Mouse (Mus musculus) forebrain, embryonic 12.5 days (tissue): Measurements from ENCODE around the gene 1110008P14Rik. TPM values are rescaled to one million over a fixed set of nuclear protein-coding genes. Genes with fewer than 3 reads are reported as not detected.

ENCODE experiments used
- ATAC-seq: fragments of 200-750 bp; cut with Nextera tagmentation; 2 replicates; pipeline ENCODE4 v1.8.0; 2017; ENCODE audit warnings: moderate TSS enrichment; ENCODE audit not compliant: low FRiP score
- H3K27ac ChIP-seq: fragments of 300-500 bp; sonication (generic); 2 replicates; pipeline ENCODE4 v1.5.1; 2016; ENCODE audit warnings: mild to moderate bottlenecking
- H3K27me3 ChIP-seq: fragments of 300-500 bp; sonication (generic); 2 replicates; pipeline ENCODE4 v1.6.1; 2016; ENCODE audit warnings: mild to moderate bottlenecking
- H3K36me3 ChIP-seq: fragments of 300-500 bp; sonication (generic); replicated peaks from 2 replicates; pipeline ENCODE4 v1.6.1; 2016; ENCODE audit warnings: mild to moderate bottlenecking
- H3K4me1 ChIP-seq: fragments of 300-500 bp; sonication (generic); 2 replicates; pipeline ENCODE4 v1.6.1; 2016
- H3K4me2 ChIP-seq: fragments of 300-500 bp; sonication (generic); 2 replicates; pipeline ENCODE4 v1.6.1; 2016; ENCODE audit warnings: mild to moderate bottlenecking, moderate library complexity
- H3K4me3 ChIP-seq: fragments of 300-500 bp; sonication (generic); replicated peaks from 2 replicates; pipeline ENCODE4 v1.5.1; 2016; ENCODE audit warnings: mild to moderate bottlenecking
- H3K9ac ChIP-seq: fragments of 300-500 bp; sonication (generic); 2 replicates; pipeline ENCODE4 v1.6.1; 2016; ENCODE audit warnings: mild to moderate bottlenecking
- H3K9me3 ChIP-seq: fragments of 300-500 bp; sonication (generic); 2 replicates; pipeline ENCODE4 v1.6.1; 2016
- WGBS: fragments of 180-500 bp; shearing (Covaris S2); methylation state at CpG from one replicate; pipeline ENCODE4 v1.1.7; 2016; 5-methylcytosine and 5-hydroxymethylcytosine counted together
- polyA plus RNA-seq: library from polyadenylated mRNA; unstranded; fragments of >200 nt; fragmentation: Nextera tagmentation; extraction: Ambion mirVana; gene quantifications from 2 replicates; pipeline ENCODE4 v1.2.1, GENCODE M21; 2016

The 1110008P14Rik gene
- polyA plus RNA-seq: 51.0 and 51.4 TPM in 2 replicates

- Histone ChIP-seq H3K36me3 (peaks cover 33% of the 10 kb centered on the region), H3K4me3 (peak within 1 kb of the TSS; percentile 71), H3K27ac (0 out of 2 replicates have a peak within 1 kb of the TSS, but pooled peaks have one; percentile 25), H3K4me2 (peak within 1 kb of the TSS; percentile 98), H3K4me1 (peaks cover 9% of the 10 kb centered on the region), H3K9ac (peak within 1 kb of the TSS; percentile 61), H3K9me3 (no peaks in the 10 kb centered on the region), H3K27me3 (peaks cover 18% of the 10 kb centered on the region)
- WGBS: under 1% methylated on average over 43 of the region's 47 CpGs
- peak; percentile 91 for ATAC-seq
Measured at GRCm38 (mm10) chr2:32381775-32382223, at the start of gene 1110008P14Rik. 1110008P14Rik (minus strand) TSS chr2:32381938.

GRCm38 (mm10) chr2:32430701-32431676, 49.3 kb upstream of the 1110008P14Rik start:
- H3K4me1 ChIP-seq: peaks cover 46% of the 10 kb centered on the region
- H3K4me3 ChIP-seq: peak overlapping the region; percentile 46
- no peaks in the 10 kb centered on the region for H3K27me3 ChIP-seq
- peak overlapping the region; percentile 55 for H3K9ac ChIP-seq
- WGBS: 6% methylated on average over 18 of the region's 18 CpGs
- peak overlapping the region; percentile 71 for H3K4me2 ChIP-seq
- H3K9me3 ChIP-seq: no peaks in the 10 kb centered on the region
- H3K27ac ChIP-seq: peak overlapping the region; percentile 89
- peak; percentile 97 for ATAC-seq
- no peaks in the 10 kb centered on the region for H3K36me3 ChIP-seq

GRCm38 (mm10) chr2:32429215-32429891, 47.6 kb upstream of the 1110008P14Rik start:
- Histone ChIP-seq H3K27me3 (no peaks in the 10 kb centered on the region), H3K4me2 (peak overlapping the region; percentile 71)

GRCm38 (mm10) chr2:32428262-32428722, 46.6 kb upstream of the 1110008P14Rik start:
- peak; percentile 57 for ATAC-seq
- no peaks in the 10 kb centered on the region for H3K36me3 ChIP-seq
- 0 out of 2 replicates have a peak overlapping the region, but pooled peaks have one; percentile 36 for H3K9ac ChIP-seq
- 30% methylated on average over 8 of the region's 8 CpGs for WGBS
- peaks cover 64% of the 10 kb centered on the region for H3K4me1 ChIP-seq
- H3K4me2 ChIP-seq: peak overlapping the region; percentile 71
- peak overlapping the region; percentile 20 for H3K4me3 ChIP-seq
- H3K27ac ChIP-seq: peak overlapping the region; percentile 85
- H3K9me3 ChIP-seq: no peaks in the 10 kb centered on the region
- H3K27me3 ChIP-seq: no peaks in the 10 kb centered on the region

More at GRCm38 (mm10) chr2:32429215-32429891, 47.6 kb upstream of the 1110008P14Rik start:
- Histone ChIP-seq H3K36me3 (no peaks in the 10 kb centered on the region), H3K27ac (peak overlapping the region; percentile 85), H3K4me1 (peaks cover 53% of the 10 kb centered on the region), H3K9ac (no peak overlapping the region), H3K9me3 (no peaks in the 10 kb centered on the region), H3K4me3 (no peak overlapping the region)
- no peak for ATAC-seq
- WGBS: 69% methylated on average over 4 of the region's 4 CpGs

GRCm38 (mm10) chr2:32427720-32428119, 46.0 kb upstream of the 1110008P14Rik start:
- Histone ChIP-seq H3K4me1 (peaks cover 70% of the 10 kb centered on the region), H3K4me3 (no peak overlapping the region), H3K9ac (no peak overlapping the region), H3K27ac (peak overlapping the region; percentile 85), H3K4me2 (peak overlapping the region; percentile 71), H3K27me3 (no peaks in the 10 kb centered on the region), H3K9me3 (no peaks in the 10 kb centered on the region), H3K36me3 (no peaks in the 10 kb centered on the region)
- ATAC-seq: no peak
- 74% methylated on average over 5 of the region's 5 CpGs for WGBS

GRCm38 (mm10) chr2:32426141-32426540, 44.4 kb upstream of the 1110008P14Rik start:
- Histone ChIP-seq H3K36me3 (peaks cover 2% of the 10 kb centered on the region; the same call in 1 of the 2 replicates), H3K4me1 (peaks cover 67% of the 10 kb centered on the region), H3K4me2 (no peak overlapping the region), H3K9ac (no peak overlapping the region), H3K4me3 (no peak overlapping the region), H3K27me3 (no peaks in the 10 kb centered on the region), H3K27ac (no peak overlapping the region), H3K9me3 (no peaks in the 10 kb centered on the region)
- no peak for ATAC-seq
- 100% methylated on average over 1 of the region's 1 CpGs for WGBS

GRCm38 (mm10) chr2:32425568-32425967, 43.8 kb upstream of the 1110008P14Rik start:
- Histone ChIP-seq H3K4me3 (no peak overlapping the region), H3K4me1 (peaks cover 63% of the 10 kb centered on the region), H3K9ac (no peak overlapping the region), H3K36me3 (peaks cover 7% of the 10 kb centered on the region), H3K27me3 (no peaks in the 10 kb centered on the region), H3K4me2 (no peak overlapping the region), H3K27ac (peak overlapping the region; percentile 84; the same call in 1 of the 2 replicates), H3K9me3 (no peaks in the 10 kb centered on the region)
- 90% methylated on average over 5 of the region's 5 CpGs for whole genome bisulfite sequencing
- ATAC-seq: no peak

- WGBS: 15% methylated on average over 3 of the region's 3 CpGs
- H3K4me1 ChIP-seq: peaks cover 56% of the 10 kb centered on the region
- H3K4me3 ChIP-seq: no peak overlapping the region
Measured at GRCm38 (mm10) chr2:32424796-32425195, 43.1 kb upstream of the 1110008P14Rik start.

GRCm38 (mm10) chr2:32423481-32424331, 42.0 kb upstream of the 1110008P14Rik start:
- H3K27ac ChIP-seq: peak overlapping the region; percentile 84
- peak overlapping the region; percentile 37 for H3K4me3 ChIP-seq
- H3K27me3 ChIP-seq: no peaks in the 10 kb centered on the region
- peak overlapping the region; percentile 47; the same call in 1 of the 2 replicates for H3K9ac ChIP-seq
- peak overlapping the region; percentile 73 for H3K4me2 ChIP-seq
- under 1% methylated on average over 14 of the region's 14 CpGs for WGBS
- peak; percentile 90 for ATAC-seq
- H3K36me3 ChIP-seq: peaks cover 26% of the 10 kb centered on the region
- H3K9me3 ChIP-seq: no peaks in the 10 kb centered on the region
- H3K4me1 ChIP-seq: peaks cover 45% of the 10 kb centered on the region

More at GRCm38 (mm10) chr2:32424796-32425195, 43.1 kb upstream of the 1110008P14Rik start:
- no peak for ATAC-seq
- Histone ChIP-seq H3K27ac (peak overlapping the region; percentile 84), H3K9me3 (no peaks in the 10 kb centered on the region), H3K36me3 (peaks cover 15% of the 10 kb centered on the region), H3K27me3 (no peaks in the 10 kb centered on the region), H3K9ac (no peak overlapping the region), H3K4me2 (no peak overlapping the region)

- no peak overlapping the region for H3K4me2 ChIP-seq
- ATAC-seq: no peak
- 95% methylated on average over 6 of the region's 6 CpGs for WGBS
- no peak overlapping the region for H3K9ac ChIP-seq
- H3K36me3 ChIP-seq: peaks cover 45% of the 10 kb centered on the region
- no peak overlapping the region for H3K4me3 ChIP-seq
- no peaks in the 10 kb centered on the region for H3K27me3 ChIP-seq
- peaks cover 31% of the 10 kb centered on the region for H3K4me1 ChIP-seq
- H3K27ac ChIP-seq: no peak overlapping the region
- no peaks in the 10 kb centered on the region for H3K9me3 ChIP-seq
Measured at GRCm38 (mm10) chr2:32421851-32422251, 40.1 kb upstream of the 1110008P14Rik start.

- peaks cover 31% of the 10 kb centered on the region for H3K4me1 ChIP-seq
- no peak overlapping the region for H3K9ac ChIP-seq
- no peak overlapping the region for H3K4me2 ChIP-seq
- ATAC-seq: no peak
- no peaks in the 10 kb centered on the region for H3K27me3 ChIP-seq
- WGBS: 82% methylated on average over 6 of the region's 6 CpGs
- no peak overlapping the region for H3K27ac ChIP-seq
- no peak overlapping the region for H3K4me3 ChIP-seq
- H3K9me3 ChIP-seq: no peaks in the 10 kb centered on the region
- peaks cover 57% of the 10 kb centered on the region for H3K36me3 ChIP-seq
Measured at GRCm38 (mm10) chr2:32420647-32421046, 38.9 kb upstream of the 1110008P14Rik start.
